Mouse (Mus musculus): ENCODE results near the gene Wdr95. TPM values are rescaled to one million over a fixed set of nuclear protein-coding genes. Genes with fewer than 3 reads are reported as not detected.

Gene Wdr95
- total and polyA plus RNA-seq, 3 experiments, result 0.29 TPM; not detected in 2

DNA sequence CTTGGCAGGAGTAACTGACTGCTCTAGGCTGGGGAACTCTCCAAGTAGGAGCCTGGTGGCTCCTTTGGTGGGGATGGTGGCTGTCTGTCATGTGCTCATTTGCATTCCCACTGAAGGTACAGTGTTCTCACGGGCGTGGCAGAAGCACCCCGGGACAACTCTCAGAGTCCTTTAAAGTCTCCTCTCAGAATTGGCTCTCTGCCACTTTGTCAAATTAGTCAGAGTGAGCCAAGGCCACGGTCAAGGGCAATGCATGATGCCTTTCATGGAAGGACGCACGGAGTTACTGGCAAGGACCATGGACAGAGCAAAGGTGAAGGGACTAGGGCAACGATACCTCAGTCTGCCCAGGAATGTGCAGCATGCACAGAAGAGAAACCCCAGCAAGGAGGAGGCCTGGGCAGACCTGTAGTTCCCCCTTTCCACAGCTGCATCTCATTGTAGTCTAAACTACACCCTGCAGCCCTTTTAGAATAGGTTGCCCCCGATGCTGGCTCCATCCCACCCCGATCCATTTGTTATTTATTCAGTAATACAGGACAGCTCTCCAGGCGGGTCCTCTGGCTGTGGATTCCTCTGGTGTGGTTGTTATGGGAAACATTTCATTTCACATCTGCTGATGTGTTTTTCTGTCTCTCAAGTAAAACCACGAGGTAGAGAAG, 40.0 kb upstream of the Wdr95 start:
- 46% methylated on average over 11 of the region's 11 CpGs for WGBS
- Histone ChIP-seq H3K36me3 (ENCODE audit: control insufficient read depth, insufficient read depth, low read length) (no peaks in the 10 kb centered on the region), H3K79me2 (replicated peaks; ENCODE audit: control insufficient read depth, insufficient read depth, low read length) (no peaks in the 10 kb centered on the region), H3K4me1 (ENCODE audit: control insufficient read depth, insufficient read depth, low read length) (no peaks in the 10 kb centered on the region), H3K27ac (no peak overlapping the region), H3K4me3 (no peak overlapping the region), H3K27me3 (ENCODE audit: control insufficient read depth, insufficient read depth, low read length) (no peaks in the 10 kb centered on the region), H3K9ac (ENCODE audit: low read depth, low read length) (no peak overlapping the region)
- DNase-seq, result no peak
- intact Hi-C loops (cut with DNase I), result no loop called here
- TF ChIP-seq CTCF (IDR thresholded peaks at IDR 0.05) (no peak), EP300 (IDR thresholded peaks at IDR 0.05; ENCODE audit: insufficient read depth, low read depth, low read length) (no peak), POLR2A (IDR thresholded peaks at IDR 0.05; ENCODE audit: insufficient read depth, low read depth, low read length) (no peak)

- no peaks in the 10 kb centered on the region for H3K4me1 ChIP-seq (ENCODE audit: control insufficient read depth, insufficient read depth, low read length)
- no peak overlapping the region for H3K27ac ChIP-seq
- H3K79me2 ChIP-seq (replicated peaks; ENCODE audit: control insufficient read depth, insufficient read depth, low read length), result no peaks in the 10 kb centered on the region
- no peak for DNase-seq
- 81% methylated on average over 11 of the region's 11 CpGs for WGBS
- no peaks in the 10 kb centered on the region for H3K27me3 ChIP-seq (ENCODE audit: control insufficient read depth, insufficient read depth, low read length)
- H3K9ac ChIP-seq (ENCODE audit: low read depth, low read length), result no peak overlapping the region
- no peak overlapping the region for H3K4me3 ChIP-seq
- intact Hi-C loops (cut with DNase I), result no loop called here
- TF ChIP-seq CTCF (IDR thresholded peaks at IDR 0.05) (no peak), POLR2A (IDR thresholded peaks at IDR 0.05; ENCODE audit: insufficient read depth, low read depth, low read length) (no peak), EP300 (IDR thresholded peaks at IDR 0.05; ENCODE audit: insufficient read depth, low read depth, low read length) (no peak)
- H3K36me3 ChIP-seq (ENCODE audit: control insufficient read depth, insufficient read depth, low read length), result no peaks in the 10 kb centered on the region
Measured at GRCm38 (mm10) chr5:149489136-149489535, 39.3 kb upstream of the Wdr95 start.

DNA sequence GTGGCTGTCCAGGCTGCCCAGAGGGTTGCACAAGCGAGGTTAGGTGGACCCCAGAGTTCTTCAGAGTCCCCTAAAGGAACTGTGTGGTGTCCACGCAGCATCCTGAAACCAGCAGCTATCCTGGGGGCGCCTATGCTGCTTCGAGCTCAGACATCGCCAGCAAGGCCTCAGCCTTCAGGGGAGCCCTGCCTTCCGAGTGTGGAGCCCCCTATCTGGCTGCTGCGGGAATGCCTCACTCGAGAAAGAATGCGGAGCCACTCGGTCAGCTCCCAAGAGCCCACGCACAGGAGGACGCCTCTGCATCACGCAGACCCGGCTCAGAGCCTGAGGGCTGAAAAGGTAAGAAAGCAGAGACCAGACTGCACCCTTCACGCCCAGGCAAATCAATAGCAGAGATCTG, 38.2 kb upstream of the Wdr95 start:
- 62% methylated on average over 15 of the region's 15 CpGs for WGBS
- DNase-seq, result no peak
- no peak for TF ChIP-seq CTCF (IDR thresholded peaks at IDR 0.05)
- no peak for TF ChIP-seq POLR2A (IDR thresholded peaks at IDR 0.05; ENCODE audit: insufficient read depth, low read depth, low read length)
- no peak for TF ChIP-seq EP300 (IDR thresholded peaks at IDR 0.05; ENCODE audit: insufficient read depth, low read depth, low read length)
- H3K9ac ChIP-seq (ENCODE audit: low read depth, low read length), result no peak overlapping the region
- no peak overlapping the region for H3K4me3 ChIP-seq
- intact Hi-C loops (cut with DNase I), result no loop called here
- H3K79me2 ChIP-seq (replicated peaks; ENCODE audit: control insufficient read depth, insufficient read depth, low read length), result no peaks in the 10 kb centered on the region
- H3K27me3 ChIP-seq (ENCODE audit: control insufficient read depth, insufficient read depth, low read length), result no peaks in the 10 kb centered on the region
- H3K36me3 ChIP-seq (ENCODE audit: control insufficient read depth, insufficient read depth, low read length), result no peaks in the 10 kb centered on the region
- no peaks in the 10 kb centered on the region for H3K4me1 ChIP-seq (ENCODE audit: control insufficient read depth, insufficient read depth, low read length)
- H3K27ac ChIP-seq, result no peak overlapping the region

- no peak overlapping the region for H3K4me3 ChIP-seq
- TF ChIP-seq EP300 (IDR thresholded peaks at IDR 0.05; ENCODE audit: insufficient read depth, low read depth, low read length) (no peak), CTCF (IDR thresholded peaks at IDR 0.05) (no peak), POLR2A (IDR thresholded peaks at IDR 0.05; ENCODE audit: insufficient read depth, low read depth, low read length) (no peak)
- 61% methylated on average over 6 of the region's 6 CpGs for WGBS
- no peak overlapping the region for H3K27ac ChIP-seq
- H3K4me1 ChIP-seq (ENCODE audit: control insufficient read depth, insufficient read depth, low read length), result no peaks in the 10 kb centered on the region
- no peaks in the 10 kb centered on the region for H3K27me3 ChIP-seq (ENCODE audit: control insufficient read depth, insufficient read depth, low read length)
- H3K36me3 ChIP-seq (ENCODE audit: control insufficient read depth, insufficient read depth, low read length), result no peaks in the 10 kb centered on the region
- no peak overlapping the region for H3K9ac ChIP-seq (ENCODE audit: low read depth, low read length)
- H3K79me2 ChIP-seq (replicated peaks; ENCODE audit: control insufficient read depth, insufficient read depth, low read length), result no peaks in the 10 kb centered on the region
- intact Hi-C loops (cut with DNase I), result no loop called here
- no peak for DNase-seq
Measured at GRCm38 (mm10) chr5:149495655-149496054, 32.8 kb upstream of the Wdr95 start.

- Histone ChIP-seq H3K27me3 (ENCODE audit: control insufficient read depth, insufficient read depth, low read length) (no peaks in the 10 kb centered on the region), H3K27ac (no peak overlapping the region), H3K9ac (ENCODE audit: low read depth, low read length) (no peak overlapping the region), H3K36me3 (ENCODE audit: control insufficient read depth, insufficient read depth, low read length) (no peaks in the 10 kb centered on the region), H3K4me3 (no peak overlapping the region), H3K4me1 (ENCODE audit: control insufficient read depth, insufficient read depth, low read length) (no peaks in the 10 kb centered on the region), H3K79me2 (replicated peaks; ENCODE audit: control insufficient read depth, insufficient read depth, low read length) (no peaks in the 10 kb centered on the region)
- 81% methylated on average over 12 of the region's 12 CpGs for WGBS
- intact Hi-C loops (cut with DNase I), result no loop called here
- DNase-seq, result no peak
- TF ChIP-seq POLR2A (IDR thresholded peaks at IDR 0.05; ENCODE audit: insufficient read depth, low read depth, low read length), result no peak
- TF ChIP-seq EP300 (IDR thresholded peaks at IDR 0.05; ENCODE audit: insufficient read depth, low read depth, low read length), result no peak
- TF ChIP-seq CTCF (IDR thresholded peaks at IDR 0.05), result no peak
Measured at GRCm38 (mm10) chr5:149496401-149497066, 31.9 kb upstream of the Wdr95 start.

DNA sequence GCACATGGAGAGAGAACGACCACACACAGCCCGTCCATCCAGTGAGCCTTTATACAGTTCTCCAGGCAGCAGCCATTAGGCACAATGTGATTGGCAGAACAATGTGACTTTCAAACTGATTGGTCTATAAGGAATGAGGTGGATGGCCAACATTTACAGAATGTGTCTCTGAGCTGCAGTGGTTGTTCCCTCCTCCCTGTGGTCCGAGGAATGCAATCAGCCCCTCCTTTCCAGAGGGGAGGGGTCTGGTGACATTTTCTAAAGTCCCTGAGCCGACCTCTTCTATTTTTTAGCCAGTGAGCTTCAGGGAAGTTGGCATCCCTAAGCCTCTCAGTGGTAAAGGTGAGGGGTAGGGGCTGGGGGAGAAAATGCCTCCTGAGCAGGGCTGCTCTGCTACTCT, 28.5 kb upstream of the Wdr95 start:
- WGBS, result 52% methylated on average over 4 of the region's 4 CpGs
- intact Hi-C loops (cut with DNase I), result no loop called here
- TF ChIP-seq POLR2A (IDR thresholded peaks at IDR 0.05; ENCODE audit: insufficient read depth, low read depth, low read length), result no peak
- TF ChIP-seq EP300 (IDR thresholded peaks at IDR 0.05; ENCODE audit: insufficient read depth, low read depth, low read length), result no peak
- no peak for TF ChIP-seq CTCF (IDR thresholded peaks at IDR 0.05)
- H3K79me2 ChIP-seq (replicated peaks; ENCODE audit: control insufficient read depth, insufficient read depth, low read length), result no peaks in the 10 kb centered on the region
- H3K36me3 ChIP-seq (ENCODE audit: control insufficient read depth, insufficient read depth, low read length), result no peaks in the 10 kb centered on the region
- no peaks in the 10 kb centered on the region for H3K4me1 ChIP-seq (ENCODE audit: control insufficient read depth, insufficient read depth, low read length)
- no peak for DNase-seq
- no peak overlapping the region for H3K27ac ChIP-seq
- no peaks in the 10 kb centered on the region for H3K27me3 ChIP-seq (ENCODE audit: control insufficient read depth, insufficient read depth, low read length)
- no peak overlapping the region for H3K4me3 ChIP-seq
- H3K9ac ChIP-seq (ENCODE audit: low read depth, low read length), result no peak overlapping the region

Measured in heart, adult 2 months (tissue).